Mouse (Mus musculus) lung, adult 2 months (tissue): ENCODE data around the gene Opn4.

ENCODE experiments used
- CTCF ChIP-seq: fragments of 200-500 bp; IDR thresholded peaks from 2 replicates; pipeline ENCODE4 v1.5.1; 2011; ENCODE audit warnings: mild to moderate bottlenecking, low read length, control low read depth; ENCODE audit not compliant: insufficient read depth
- POLR2A ChIP-seq: fragments of 200-500 bp; IDR thresholded peaks from 2 replicates; pipeline ENCODE4 v1.6.1; 2011; ENCODE audit warnings: low read depth, mild to moderate bottlenecking, control low read depth, low read length, borderline replicate concordance; ENCODE audit errors: extremely low read depth

- TF ChIP-seq CTCF (no peak), POLR2A (no peak)
Measured at GRCm38 (mm10) chr14:34540685-34541162, 59.2 kb downstream of the Opn4 start.
